Mouse (Mus musculus) adrenal gland (tissue): ENCODE measurements around the gene Cish.

ENCODE experiments used
- intact Hi-C: fragments of 180-260 bp; cut with DNase I; formaldehyde crosslinking; loops from one replicate; pipeline ENCODE4 v1.15.1; 2025

Cish gene

DNA sequence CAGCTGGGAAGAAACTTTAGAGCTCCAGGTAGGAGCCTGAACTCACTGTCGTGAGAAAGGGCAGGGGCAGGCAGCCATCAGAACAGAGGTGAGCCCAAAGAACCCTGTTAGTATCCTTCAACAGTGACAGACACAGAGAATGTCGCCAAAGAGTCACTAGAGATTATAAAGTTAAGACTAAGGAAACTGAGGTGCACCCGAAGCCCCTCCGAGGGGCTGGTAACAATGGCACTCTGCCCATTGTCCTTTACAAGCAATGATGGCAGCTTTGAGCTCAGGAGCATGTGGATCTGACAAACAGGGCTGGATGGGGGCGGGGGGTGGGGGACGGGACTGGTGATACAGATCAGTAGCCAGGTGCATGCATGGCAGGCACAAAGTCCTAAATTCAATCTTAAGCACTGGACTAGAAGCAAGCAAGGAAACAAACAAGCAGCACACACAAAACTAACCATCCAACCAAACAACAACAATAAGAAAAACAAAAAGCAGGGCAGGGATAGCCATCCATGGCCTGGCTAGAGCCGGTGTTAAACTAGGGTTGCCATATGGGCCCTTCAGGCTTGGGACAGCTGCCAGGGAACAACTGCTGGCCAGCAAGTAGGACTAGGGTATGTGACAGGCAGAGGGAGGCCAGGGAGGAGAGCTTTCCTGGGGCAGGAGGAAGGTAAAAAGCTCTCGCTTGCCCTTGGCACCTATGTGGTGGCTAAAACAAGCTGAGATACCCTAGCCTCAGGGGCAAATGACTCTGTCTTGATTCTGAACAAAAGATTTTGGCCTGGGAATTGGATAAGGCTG lies 47.5 kb downstream of the Cish start:
- intact Hi-C loops = no loop called here

DNA sequence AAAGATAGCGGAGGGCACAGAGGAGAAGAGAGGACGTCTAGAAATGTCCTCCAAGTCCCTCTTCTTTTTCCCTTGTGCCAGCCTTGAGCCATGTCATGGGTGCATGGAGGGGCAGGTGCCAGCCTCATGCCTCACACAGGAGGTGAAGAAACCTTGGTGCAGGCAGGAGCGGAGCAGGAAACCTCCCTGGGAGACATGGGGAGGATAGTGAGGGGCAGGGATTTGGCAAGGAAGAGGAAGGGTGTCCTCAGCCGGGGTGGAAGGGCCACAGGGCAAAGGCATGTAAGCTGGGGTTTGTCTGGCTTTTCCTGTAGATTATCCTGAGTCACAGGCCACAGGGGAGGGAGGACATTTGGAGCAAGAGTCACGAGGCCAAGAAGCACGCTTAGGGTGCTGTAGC lies 48.2 kb downstream of the Cish start:
- intact Hi-C loops = no loop called here

DNA sequence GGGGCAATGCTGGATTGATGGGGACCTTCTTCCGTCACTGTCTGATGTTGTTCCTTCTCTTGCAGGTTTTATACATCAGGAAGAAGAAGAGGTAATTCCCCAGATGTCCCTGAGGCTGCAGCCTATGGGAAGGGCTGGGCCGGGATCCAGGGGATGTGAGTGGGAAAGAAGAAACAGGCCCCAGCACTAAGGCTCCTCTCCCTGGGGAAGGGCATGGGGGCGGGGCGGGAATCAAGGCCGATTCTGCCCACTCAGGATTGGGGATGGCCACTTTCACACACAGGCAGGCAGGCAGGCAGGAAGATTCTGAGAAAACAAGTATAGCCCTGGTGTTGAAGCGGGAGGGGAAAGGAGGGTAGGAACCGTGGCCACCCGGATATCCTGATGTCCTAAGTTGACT lies 50.3 kb downstream of the Cish start:
- intact Hi-C loops = no loop called here

DNA sequence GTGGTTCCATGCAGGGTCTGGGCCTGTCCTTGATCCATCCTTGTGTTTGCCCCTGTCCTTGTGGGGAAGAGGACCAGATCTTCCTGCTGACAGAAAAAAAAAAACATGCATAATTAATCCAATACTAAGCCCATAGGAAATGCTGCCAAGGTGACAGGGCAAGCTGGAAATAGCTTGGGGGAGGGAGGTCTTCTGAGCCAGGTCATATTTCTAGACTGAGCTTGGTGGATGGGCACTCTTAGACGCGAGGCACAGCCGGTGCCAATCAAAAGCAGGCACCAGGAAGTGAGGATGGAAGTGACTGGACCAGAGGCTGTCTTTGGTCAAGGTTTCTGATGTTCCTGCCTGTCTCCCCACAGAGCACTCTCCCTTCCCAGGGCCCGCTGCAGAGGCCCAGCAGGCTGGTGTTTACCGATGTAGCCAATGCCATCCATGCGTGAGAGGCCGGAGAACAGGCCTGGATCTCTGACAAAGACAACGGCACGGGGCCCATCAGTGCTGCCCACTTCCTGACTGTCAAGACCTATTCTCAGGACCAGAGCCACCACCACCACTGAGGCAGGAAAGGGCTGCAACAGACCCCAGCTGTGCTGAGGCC lies 51.9 kb downstream of the Cish start:
- intact Hi-C loops = no loop called here

DNA sequence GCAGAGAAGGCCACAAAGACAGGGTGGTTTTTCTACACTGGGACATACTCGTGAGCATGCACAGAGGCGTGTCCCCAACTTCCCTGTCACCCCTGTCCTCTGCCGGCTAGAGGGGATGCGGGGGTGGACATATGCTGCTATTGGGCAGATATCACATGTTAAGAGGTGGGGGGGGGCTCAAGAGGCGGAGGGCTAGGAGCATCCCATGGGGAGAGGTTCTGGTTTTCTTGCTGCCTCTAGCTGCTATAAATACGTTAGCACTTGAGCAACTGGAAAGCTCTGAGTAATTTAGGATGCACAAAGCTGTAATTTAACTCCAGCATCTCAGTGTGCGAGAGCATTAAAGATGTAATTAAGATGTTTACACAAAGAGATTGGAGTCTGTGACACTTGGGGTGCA lies 53.5 kb downstream of the Cish start:
- intact Hi-C loops = no loop called here
